Mouse (Mus musculus): Measurements from ENCODE around the gene Spns1. TPM values are rescaled to one million over a fixed set of nuclear protein-coding genes. Genes with fewer than 3 reads are reported as not detected.

Spns1 gene
- total RNA-seq, 2 experiments from 2014 or later, result 24.7 to 29.0 TPM

GRCm38 (mm10) chr7:126374526-126374925, 2.7 kb downstream of the Spns1 start:
- intact Hi-C loops (cut with DNase I), result loop anchor here (2.0 kb wide), 1 partner anchor 42 kb away; no protein-coding TSS in a partner anchor
- no peak for DNase-seq

- intact Hi-C loops (cut with DNase I), result no loop called here
- no peak for DNase-seq
Observed at GRCm38 (mm10) chr7:126373007-126373406, 4.2 kb downstream of the Spns1 start.

GRCm38 (mm10) chr7:126369393-126369792, 7.9 kb downstream of the Spns1 start, which contains the start of gene Lat:
Lat (minus strand) TSS chr7:126369570.
- intact Hi-C loops (cut with DNase I), result no loop called here

GRCm38 (mm10) chr7:126368367-126368766, 8.9 kb downstream of the Spns1 start:
- DNase-seq, result no peak
- intact Hi-C loops (cut with DNase I), result no loop called here

More at GRCm38 (mm10) chr7:126369393-126369792, 7.9 kb downstream of the Spns1 start, which contains the start of gene Lat:
- no peak for DNase-seq

GRCm38 (mm10) chr7:126367636-126368035, 9.6 kb downstream of the Spns1 start:
- intact Hi-C loops (cut with DNase I), result no loop called here
- no peak for DNase-seq

- intact Hi-C loops (cut with DNase I), result no loop called here
- DNase-seq, result no peak
Observed at GRCm38 (mm10) chr7:126363038-126363437, 14.2 kb downstream of the Spns1 start.

GRCm38 (mm10) chr7:126359049-126359448, 18.2 kb downstream of the Spns1 start:
- no peak for DNase-seq
- intact Hi-C loops (cut with DNase I), result no loop called here

- intact Hi-C loops (cut with DNase I), result no loop called here
- DNase-seq, result no peak
Observed at GRCm38 (mm10) chr7:126358413-126358812, 18.8 kb downstream of the Spns1 start.

GRCm38 (mm10) chr7:126357838-126358237, 19.4 kb downstream of the Spns1 start:
- intact Hi-C loops (cut with DNase I), result no loop called here
- DNase-seq, result no peak

GRCm38 (mm10) chr7:126356793-126357591, 20.3 kb downstream of the Spns1 start:
- no peak for DNase-seq

GRCm38 (mm10) chr7:126355847-126356597, 21.2 kb downstream of the Spns1 start:
- intact Hi-C loops (cut with DNase I), result no loop called here

More at GRCm38 (mm10) chr7:126356793-126357591, 20.3 kb downstream of the Spns1 start:
- intact Hi-C loops (cut with DNase I), result no loop called here

GRCm38 (mm10) chr7:126354738-126355614, 22.3 kb downstream of the Spns1 start:
- intact Hi-C loops (cut with DNase I), result no loop called here
- no peak for DNase-seq

More at GRCm38 (mm10) chr7:126355847-126356597, 21.2 kb downstream of the Spns1 start:
- no peak for DNase-seq

- no peak for DNase-seq
- intact Hi-C loops (cut with DNase I), result no loop called here
Observed at GRCm38 (mm10) chr7:126353994-126354365, 23.3 kb downstream of the Spns1 start.

GRCm38 (mm10) chr7:126353251-126353993, 23.8 kb downstream of the Spns1 start:
- no peak for DNase-seq
- intact Hi-C loops (cut with DNase I), result no loop called here

- DNase-seq, result no peak
- intact Hi-C loops (cut with DNase I), result no loop called here
Observed at GRCm38 (mm10) chr7:126351419-126351951, 25.8 kb downstream of the Spns1 start.

GRCm38 (mm10) chr7:126350748-126351418, 26.4 kb downstream of the Spns1 start:
- intact Hi-C loops (cut with DNase I), result no loop called here
- no peak for DNase-seq

GRCm38 (mm10) chr7:126348293-126348692, 29.0 kb downstream of the Spns1 start:
- intact Hi-C loops (cut with DNase I), result no loop called here
- no peak for DNase-seq

- no peak for DNase-seq
Observed at GRCm38 (mm10) chr7:126347098-126347497, 30.2 kb downstream of the Spns1 start.

GRCm38 (mm10) chr7:126345969-126346368, 31.3 kb downstream of the Spns1 start:
- intact Hi-C loops (cut with DNase I), result no loop called here
- DNase-seq, result no peak

More at GRCm38 (mm10) chr7:126347098-126347497, 30.2 kb downstream of the Spns1 start:
- intact Hi-C loops (cut with DNase I), result no loop called here
